Mouse (Mus musculus): ENCODE measurements around the gene Pxmp4. TPM values are rescaled to one million over a fixed set of nuclear protein-coding genes. Genes with fewer than 3 reads are reported as not detected.

Pxmp4 gene
- total RNA-seq, 2 experiments from 2014 or later, result 11.4 to 13.2 TPM

GRCm38 (mm10) chr2:154550937-154551336 lies 52.6 kb downstream of the Pxmp4 start:
- no peak for DNase-seq (ENCODE audit: extremely low spot score in 1 of 2, low spot score in 1 of 2)

- no peak for DNase-seq (ENCODE audit: extremely low spot score in 1 of 2, low spot score in 1 of 2)
Measured at GRCm38 (mm10) chr2:154549886-154550189, 53.7 kb downstream of the Pxmp4 start.

DNA sequence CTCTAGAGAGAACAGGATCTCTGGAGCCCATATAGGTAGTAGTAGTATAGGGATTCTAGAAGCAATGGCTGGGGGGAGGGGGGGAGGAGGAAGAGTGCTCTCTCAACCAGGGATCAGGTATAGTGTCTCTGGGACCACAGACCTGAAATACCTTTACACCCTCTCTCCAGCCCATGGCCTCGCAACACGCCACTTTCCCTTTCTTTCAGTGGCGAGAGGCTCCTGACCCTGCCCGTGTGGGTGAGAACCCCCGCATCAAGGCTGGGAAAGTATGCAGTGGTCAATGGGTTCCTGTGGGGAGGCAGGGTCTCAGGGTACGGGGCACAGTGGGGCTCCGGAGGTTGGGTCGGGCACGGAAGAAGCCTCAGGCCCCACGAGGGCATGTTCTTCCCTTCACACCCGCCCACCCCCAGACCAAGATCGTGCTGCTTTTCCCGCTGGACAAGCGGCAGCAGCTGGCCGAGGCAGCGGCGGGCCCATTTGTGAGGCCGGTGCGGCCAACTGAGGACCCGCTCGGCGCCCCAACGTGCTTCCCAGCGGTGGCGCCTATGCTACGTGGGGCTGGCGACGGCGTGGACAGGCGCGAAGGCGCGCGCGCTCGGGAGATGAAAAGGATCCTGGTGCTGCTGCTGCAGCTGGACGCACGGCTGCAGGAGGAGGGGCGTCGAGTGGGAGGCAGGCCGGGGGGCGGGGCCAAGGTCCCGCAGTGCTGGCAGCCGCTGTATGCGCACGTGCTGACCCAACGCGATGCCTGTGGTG lies 54.2 kb downstream of the Pxmp4 start:
- peak in 1 of 2 experiments; percentile 53 for DNase-seq (ENCODE audit: extremely low spot score in 1 of 2, low spot score in 1 of 2)

- no peak for DNase-seq (ENCODE audit: extremely low spot score in 1 of 2, low spot score in 1 of 2)
Measured at GRCm38 (mm10) chr2:154548688-154549087, 54.8 kb downstream of the Pxmp4 start.

DNA sequence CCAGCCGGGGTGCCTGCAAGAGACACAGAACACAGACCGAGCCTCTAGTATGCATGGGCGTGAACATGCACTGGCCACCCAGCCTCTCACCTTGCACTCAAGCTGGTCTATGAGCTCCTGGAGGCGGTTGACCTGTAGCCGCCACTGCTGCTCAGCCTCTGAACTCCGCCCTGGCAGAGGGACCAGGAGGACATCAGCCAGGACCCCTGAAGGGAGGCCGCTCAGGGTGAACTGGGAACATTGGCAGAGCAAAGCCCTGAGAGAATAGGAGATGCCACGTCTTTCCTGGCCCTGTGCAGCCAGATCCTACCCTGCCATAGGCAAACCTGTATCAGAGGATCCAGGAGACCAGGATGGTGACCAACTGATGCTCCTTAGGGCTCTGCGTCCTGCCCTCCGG lies 56.8 kb downstream of the Pxmp4 start, which contains the start of gene 1700003F12Rik:
TSS of gene 1700003F12Rik (plus strand) at position 375 of the 400 bp plus-strand sequence.
- no peak for DNase-seq (ENCODE audit: extremely low spot score in 1 of 2, low spot score in 1 of 2)

GRCm38 (mm10) chr2:154543567-154544347 lies 59.8 kb downstream of the Pxmp4 start:
- DNase-seq (ENCODE audit: extremely low spot score in 1 of 2, low spot score in 1 of 2), result peak in 1 of 2 experiments; percentile 50

- no peak for DNase-seq (ENCODE audit: extremely low spot score in 1 of 2, low spot score in 1 of 2)
Measured at GRCm38 (mm10) chr2:154541630-154542029, 61.9 kb downstream of the Pxmp4 start.

GRCm38 (mm10) chr2:154539720-154540119 lies 63.8 kb downstream of the Pxmp4 start:
- DNase-seq (ENCODE audit: extremely low spot score in 1 of 2, low spot score in 1 of 2), result peak in 1 of 2 experiments; percentile 60

DNA sequence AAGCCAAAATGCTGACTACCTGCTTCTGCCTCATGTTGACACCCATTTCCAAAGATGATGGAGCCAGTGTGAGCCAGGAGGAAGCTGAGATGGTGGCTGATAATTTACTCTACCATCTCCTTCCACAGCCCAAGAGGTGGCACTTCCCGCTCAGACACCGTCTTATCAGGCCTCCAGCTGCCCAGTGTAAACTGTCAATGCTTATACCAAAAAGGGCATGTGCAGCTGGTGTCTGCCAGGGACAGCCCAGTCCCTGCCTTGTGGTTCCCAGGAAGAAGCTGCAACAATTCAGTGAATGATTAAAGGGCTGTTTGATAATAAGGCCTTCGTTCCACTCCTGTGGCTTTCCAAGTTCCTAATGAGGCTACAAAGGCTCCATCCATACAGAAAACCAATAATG lies 64.8 kb downstream of the Pxmp4 start:
- no peak for DNase-seq (ENCODE audit: extremely low spot score in 1 of 2, low spot score in 1 of 2)

DNA sequence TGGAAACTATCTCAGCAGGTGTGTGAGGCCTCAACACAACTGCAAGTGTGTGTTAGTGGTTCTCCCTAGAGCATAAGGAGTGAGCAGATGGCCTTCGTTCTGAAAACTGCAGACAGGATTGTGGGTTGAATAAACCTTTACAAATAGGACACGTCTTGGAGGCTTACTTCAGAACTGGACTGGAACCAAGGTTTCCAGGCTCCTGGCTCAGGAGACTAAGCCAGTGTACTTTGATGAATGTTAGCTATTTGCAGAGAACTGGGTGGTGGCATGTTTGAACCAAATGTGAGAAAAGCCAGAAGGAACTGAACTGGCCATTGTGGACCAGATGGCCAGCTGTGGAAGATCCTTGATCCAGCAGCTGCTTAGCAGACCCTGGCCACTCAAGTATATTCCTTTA lies 65.2 kb downstream of the Pxmp4 start:
- no peak for DNase-seq (ENCODE audit: extremely low spot score in 1 of 2, low spot score in 1 of 2)

Other genes starting within 250 kb of the Pxmp4 start
- 10 to 100 TPM; 17.7 to 18.7 TPM for gene Cdk5rap1, start 230.7 kb downstream of the Pxmp4 start, total RNA-seq (2021)
- gene Snta1, start 195.6 kb downstream of the Pxmp4 start, total RNA-seq (2021), result 10 to 100 TPM; 39.1 to 44.3 TPM
- 10 to 100 TPM; 46.4 to 51.4 TPM for gene Cbfa2t2, start 167.2 kb downstream of the Pxmp4 start, total RNA-seq (2021)
- gene 1700003F12Rik, start 56.6 kb downstream of the Pxmp4 start, total RNA-seq (2021), result under 1 TPM; 0.81 to 0.94 TPM
- gene Actl10, start 51.9 kb downstream of the Pxmp4 start, total RNA-seq (2021), result not detected
- 10 to 100 TPM; 27.4 to 29.8 TPM for gene Necab3, start 44.8 kb downstream of the Pxmp4 start, total RNA-seq (2021)
- 1 to 10 TPM; 5.8 to 5.9 TPM for gene E2f1, start 33.8 kb downstream of the Pxmp4 start, total RNA-seq (2021)
- gene Zfp341, start 9.6 kb upstream of the Pxmp4 start, total RNA-seq (2021), result 10 to 100 TPM; 10.1 to 10.6 TPM
- gene 4930519P11Rik, start 9.7 kb upstream of the Pxmp4 start, total RNA-seq (2021), result not detected
- 100 to 1,000 TPM; 206 to 232 TPM for gene Chmp4b, start 48.0 kb upstream of the Pxmp4 start, total RNA-seq (2021)
- gene Gm14214, start 166.3 kb upstream of the Pxmp4 start, total RNA-seq (2021), result not detected
- gene Raly, start 187.4 kb upstream of the Pxmp4 start, total RNA-seq (2021), result 10 to 100 TPM; 70.8 to 74.2 TPM
- not detected for gene a, start 187.7 kb upstream of the Pxmp4 start, total RNA-seq (2021)